Mouse (Mus musculus) cortical plate, adult 2 months (tissue): ENCODE measurements around the gene Il9r.

Experiments
- CTCF ChIP-seq: fragments of 200-500 bp; IDR thresholded peaks from 2 replicates; pipeline ENCODE4 v1.5.1; 2011; ENCODE audit warnings: mild to moderate bottlenecking, control low read depth, low read length; ENCODE audit not compliant: insufficient read depth; ENCODE audit errors: extremely low read depth
- POLR2A ChIP-seq: fragments of 200-500 bp; IDR thresholded peaks from 2 replicates; pipeline ENCODE4 v1.6.1; 2011; ENCODE audit warnings: mild to moderate bottlenecking, low read length, control low read depth; ENCODE audit not compliant: insufficient read depth; ENCODE audit errors: extremely low read depth

DNA sequence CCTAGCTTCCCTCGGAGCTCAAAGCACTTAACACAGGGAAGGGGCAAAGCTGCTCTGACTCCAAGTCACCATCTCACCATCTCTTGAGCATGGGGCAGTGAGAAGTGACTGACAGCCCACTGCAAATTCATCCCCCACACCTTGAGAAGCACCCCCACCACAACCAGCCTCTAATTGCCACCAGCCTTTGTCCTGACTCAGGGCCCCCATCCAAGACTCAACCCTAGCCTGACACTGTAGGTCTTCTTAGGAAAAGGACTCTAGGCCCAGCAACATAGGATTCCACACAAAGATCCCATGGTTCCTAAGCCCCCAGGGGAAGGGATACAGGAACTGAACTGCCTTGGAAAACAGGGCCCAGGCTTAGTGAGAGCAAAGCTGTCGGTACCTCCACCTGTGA lies 36.1 kb upstream of the Il9r start:
- TF ChIP-seq CTCF = no peak
- TF ChIP-seq POLR2A = no peak
